Mouse (Mus musculus) monocyte, adult 59 days (primary cell): ENCODE results near the gene Sf3b5. TPM values are rescaled to one million over a fixed set of nuclear protein-coding genes. Genes with fewer than 3 reads are reported as not detected.

ENCODE experiments used
- total RNA-seq, 2 experiments: library from RNA; stranded (reverse); gene quantifications; one replicate each; pipeline ENCODE4 v1.2.4; 2023

Sf3b5 gene
- 1 to 10 TPM; 8.6 to 8.8 TPM for total RNA-seq

DNA sequence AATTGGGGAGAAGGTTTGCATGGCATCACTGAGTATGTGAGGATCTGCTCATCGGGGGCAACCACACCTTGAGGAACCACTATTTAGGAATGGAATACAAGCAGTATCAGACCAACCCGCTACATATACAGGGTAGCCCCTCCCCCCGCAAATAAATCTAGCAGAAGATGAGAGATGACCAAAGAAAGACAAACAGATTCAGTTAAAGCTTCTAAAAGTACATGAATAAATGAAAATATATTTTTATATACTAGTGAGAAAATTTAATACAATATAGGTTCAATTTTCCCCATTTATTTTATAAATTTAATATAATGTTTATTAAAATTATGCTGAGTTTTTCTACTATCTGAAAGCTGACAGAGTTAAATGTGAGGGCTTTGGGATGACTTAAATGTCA, at the start of gene Sf3b5:
Gene Sf3b5 (plus strand): TSS at position 301 of the 400 bp plus-strand sequence.

DNA sequence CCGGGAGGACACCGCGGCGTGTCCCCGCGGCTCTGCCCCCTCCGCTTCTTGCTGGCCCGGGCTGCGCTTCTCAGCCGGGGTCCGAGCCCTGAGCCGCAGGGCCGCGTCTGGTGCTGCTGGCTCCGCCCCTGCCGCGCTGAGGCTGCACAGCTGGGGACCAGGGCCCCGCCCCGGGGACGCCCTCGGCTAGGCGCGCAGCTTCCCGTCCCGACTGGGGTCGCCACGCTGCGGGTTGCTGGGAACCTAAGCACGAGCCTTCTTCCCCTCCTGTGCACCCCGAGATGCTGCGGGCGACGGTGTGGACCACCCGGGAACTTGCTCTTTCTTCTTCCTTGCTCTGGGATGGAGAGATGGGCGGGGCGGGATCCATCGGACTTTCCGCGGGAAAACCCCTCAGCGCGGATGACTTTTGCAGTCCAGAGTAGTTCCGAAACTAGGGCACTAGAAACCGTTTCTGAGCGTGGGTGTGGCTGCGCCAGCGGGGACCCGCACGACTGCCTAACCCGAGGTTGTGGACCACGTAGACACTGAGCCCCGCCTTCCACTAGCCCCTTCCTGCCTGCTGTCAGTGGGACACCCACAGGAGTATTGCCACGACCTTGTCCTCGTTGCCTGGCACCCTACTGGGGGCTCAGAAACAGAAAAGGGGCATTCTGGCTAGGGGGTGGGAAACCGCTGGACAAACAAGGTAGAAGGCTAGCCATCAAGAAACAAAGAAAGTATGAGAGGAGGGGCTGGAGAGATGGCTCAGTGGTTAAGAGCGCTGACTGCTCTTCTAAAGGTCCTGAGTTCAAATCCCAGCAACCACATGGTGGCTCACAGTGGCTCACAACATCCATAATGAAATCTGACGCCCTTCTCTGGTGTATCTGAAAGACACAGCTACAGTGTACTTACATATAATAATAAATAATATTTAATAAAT, 40.7 kb upstream of the Sf3b5 start, which contains the start of gene Stx11:
Gene Stx11 (minus strand): TSS at position 148 of the 925 bp plus-strand sequence.

Other genes with a start within 250 kb of the Sf3b5 start
- gene Utrn, start 136.0 kb upstream of the Sf3b5 start, total RNA-seq = 100 to 1,000 TPM in 1 of 2 experiments, 10 to 100 TPM in 1; 98.5 to 103 TPM
- gene Stx11, start 41.0 kb upstream of the Sf3b5 start, total RNA-seq = 10 to 100 TPM; 54.8 to 62.4 TPM
- gene Plagl1, start 55.2 kb downstream of the Sf3b5 start, total RNA-seq = 1 to 10 TPM in 1 of 2 experiments, under 1 TPM in 1; 0.97 to 1.7 TPM
- not detected for gene Zc2hc1b, start 172.7 kb downstream of the Sf3b5 start, total RNA-seq
- gene Ltv1, start 187.8 kb downstream of the Sf3b5 start, total RNA-seq = 10 to 100 TPM; 47.8 to 50.6 TPM